Mouse (Mus musculus) layer of hippocampus, postnatal 10 days (tissue): ENCODE results near the gene Dync1i1. TPM values are rescaled to one million over a fixed set of nuclear protein-coding genes. Genes with fewer than 3 reads are reported as not detected.

Source experiments
- DNase-seq, 2 experiments: peaks; one replicate each; pipeline ENCODE4 v3.0.0; 2021; ENCODE audit warnings: low spot score in 2 of 2
- total RNA-seq, 2 experiments: library from RNA; stranded (reverse); gene quantifications; 2 replicates each; pipeline ENCODE4 v1.2.3; 2021

Gene Dync1i1
- total RNA-seq, 2 experiments from 2014 or later: 140 to 152 TPM

DNA sequence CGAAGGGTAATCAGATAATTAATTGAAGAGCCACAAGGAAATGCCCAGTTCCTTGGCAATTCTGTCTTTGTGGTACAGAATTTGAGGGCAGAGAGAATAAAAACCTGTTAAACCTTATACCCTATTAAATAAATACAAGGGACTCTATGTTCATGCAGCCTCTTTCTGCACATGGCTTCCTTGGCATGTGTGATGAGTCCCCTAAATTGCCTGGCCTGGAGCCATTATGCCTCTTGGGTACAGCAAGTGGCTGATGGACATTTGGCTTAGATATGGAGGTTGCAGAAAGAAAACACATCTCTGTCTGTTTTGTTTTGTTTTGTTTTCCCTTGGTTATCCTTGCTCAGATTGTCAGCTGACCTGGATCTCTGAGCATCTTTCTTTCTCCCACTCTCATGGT lies 43.1 kb downstream of the Dync1i1 start:
- DNase-seq: no peak

- DNase-seq: no peak
Measured at GRCm38 (mm10) chr6:5770283-5770682, 44.8 kb downstream of the Dync1i1 start.

- peak; percentile 27 to 41 for DNase-seq
Measured at GRCm38 (mm10) chr6:5775461-5775860, 50.0 kb downstream of the Dync1i1 start.

GRCm38 (mm10) chr6:5781752-5782151 lies 56.3 kb downstream of the Dync1i1 start:
- no peak for DNase-seq

DNA sequence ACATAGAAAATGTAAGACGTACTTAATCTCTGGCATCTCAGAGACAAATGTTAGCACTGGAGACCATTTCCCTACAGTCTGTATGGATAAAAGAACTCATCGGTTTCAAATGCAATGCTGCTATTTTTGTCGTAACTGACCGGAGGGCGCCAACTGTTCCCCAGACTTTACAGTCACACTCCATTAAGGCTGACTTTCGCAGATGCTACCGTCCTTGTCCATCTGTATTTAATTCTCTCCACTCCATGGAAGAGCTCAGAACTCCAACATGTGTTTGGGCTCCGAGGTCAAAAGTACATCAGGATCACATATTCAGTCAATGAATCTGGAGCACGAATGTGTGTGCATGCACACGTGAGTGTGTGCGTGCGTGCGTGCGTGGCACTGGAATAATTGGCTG lies 58.4 kb downstream of the Dync1i1 start:
- DNase-seq: no peak

GRCm38 (mm10) chr6:5790607-5791006 lies 65.2 kb downstream of the Dync1i1 start:
- no peak for DNase-seq

DNA sequence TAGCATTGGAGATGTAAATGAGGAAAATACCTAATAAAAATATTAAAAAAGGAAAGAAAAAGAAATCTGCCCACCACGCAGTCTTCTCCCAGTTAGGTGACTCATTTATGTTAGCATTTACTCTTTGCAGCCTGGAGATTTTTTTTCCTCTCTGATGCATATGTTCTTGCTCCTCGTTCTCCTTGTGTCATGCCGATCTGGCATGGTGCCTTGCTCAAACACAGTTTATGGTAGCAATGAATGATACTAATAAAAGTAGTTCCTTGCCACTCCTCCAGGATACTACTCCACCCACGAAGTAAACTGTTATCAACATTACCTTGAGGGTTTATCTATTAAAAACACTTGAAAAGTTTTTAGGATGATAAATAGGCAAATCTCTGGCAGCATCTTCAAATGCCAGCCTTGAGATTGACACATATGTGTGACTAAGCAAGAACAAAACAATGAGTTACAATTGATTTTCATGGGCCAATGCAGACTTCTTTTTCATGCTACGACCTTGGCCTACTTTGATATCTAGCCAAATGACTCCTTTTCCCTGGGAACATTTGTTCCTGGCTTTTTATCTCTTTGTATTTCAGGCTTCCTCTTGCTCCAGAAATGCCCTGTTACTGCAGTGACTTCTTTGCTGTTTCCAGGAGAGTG lies 68.8 kb downstream of the Dync1i1 start:
- DNase-seq: no peak

DNA sequence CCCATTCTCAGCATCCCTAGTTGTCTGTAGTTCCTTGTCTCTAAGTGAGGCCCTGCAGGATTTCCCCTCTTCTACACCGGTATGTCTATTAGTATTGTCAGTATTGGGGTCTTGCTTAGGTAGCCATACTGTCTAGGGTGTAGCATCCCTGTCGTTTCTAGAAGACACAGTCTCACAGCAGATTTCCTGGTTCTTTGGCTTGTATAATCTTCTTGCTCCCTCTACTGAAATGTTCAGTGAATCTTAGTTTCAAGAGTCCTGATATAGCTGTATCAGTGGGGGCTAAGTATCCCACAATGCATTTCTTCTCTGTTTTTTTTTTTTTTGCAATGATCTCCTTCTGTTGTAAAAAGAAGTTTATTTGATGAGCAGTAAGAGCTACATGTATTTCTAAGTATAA lies 69.9 kb downstream of the Dync1i1 start:
- DNase-seq: no peak

DNA sequence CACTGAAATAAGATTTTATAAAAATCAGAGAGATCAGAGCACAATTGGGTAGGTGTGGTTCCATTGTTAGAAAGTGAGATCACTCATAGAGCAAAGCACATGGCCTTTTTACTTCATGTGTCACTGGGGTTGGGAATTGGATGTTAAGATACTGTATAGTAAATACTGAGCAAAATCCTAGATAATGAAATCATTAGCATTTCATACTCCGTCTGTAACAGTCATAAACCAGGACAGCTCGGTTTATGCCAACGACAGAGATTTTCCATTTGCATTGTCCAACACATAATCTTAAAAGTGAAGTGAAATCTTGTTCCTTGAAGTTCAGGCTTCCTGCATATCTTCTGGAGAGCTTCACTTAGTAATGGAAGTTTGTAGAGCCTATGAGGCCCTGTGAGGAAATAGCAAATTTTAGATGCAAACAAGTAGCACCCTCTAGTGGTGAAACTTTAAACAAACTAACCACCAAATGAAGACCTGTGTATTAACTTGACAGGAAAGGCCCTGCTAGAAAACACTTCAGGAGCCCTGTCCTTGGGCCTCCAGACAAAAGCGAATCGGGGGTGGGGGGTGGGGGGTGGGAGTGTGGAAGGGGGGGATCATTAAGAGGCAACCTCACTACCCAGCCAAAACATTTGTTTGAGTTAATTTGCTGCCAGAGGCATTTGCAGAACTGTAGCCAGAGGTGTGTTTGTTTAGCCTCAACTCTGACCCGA lies 76.8 kb downstream of the Dync1i1 start:
- DNase-seq: no peak

DNA sequence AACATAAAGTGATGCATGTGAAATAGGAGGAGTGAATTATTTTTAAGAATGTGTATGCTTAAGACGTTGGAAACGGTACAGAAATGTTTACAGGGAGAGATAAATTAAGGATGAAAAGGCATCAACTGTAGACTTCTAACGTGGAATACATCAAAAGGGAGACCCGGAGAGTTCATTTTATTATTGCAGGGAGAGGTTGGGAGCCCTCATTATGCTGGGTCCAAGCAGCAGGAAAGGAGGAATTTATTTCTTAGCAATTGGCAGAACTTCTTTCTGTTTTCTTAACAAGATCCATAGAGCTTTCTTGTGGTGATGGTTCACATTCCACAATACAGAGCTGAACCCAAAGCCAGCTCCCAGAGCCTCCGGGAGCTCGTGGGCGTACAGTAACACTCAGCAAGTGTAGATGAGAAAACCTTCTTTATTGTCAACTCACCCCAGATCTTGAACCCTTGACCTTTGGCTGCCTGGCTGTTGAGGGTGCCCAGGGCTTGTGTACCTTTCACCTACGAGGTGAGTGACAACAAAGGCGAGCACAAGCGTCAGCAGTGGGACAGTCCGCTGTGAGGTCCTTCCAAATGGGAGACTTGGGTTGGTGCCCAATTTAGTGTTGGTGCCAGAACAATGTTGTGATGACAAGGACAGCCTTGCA lies 77.5 kb downstream of the Dync1i1 start:
- DNase-seq: peak; percentile 9 to 34

GRCm38 (mm10) chr6:5808008-5808421 lies 82.6 kb downstream of the Dync1i1 start:
- no peak for DNase-seq

DNA sequence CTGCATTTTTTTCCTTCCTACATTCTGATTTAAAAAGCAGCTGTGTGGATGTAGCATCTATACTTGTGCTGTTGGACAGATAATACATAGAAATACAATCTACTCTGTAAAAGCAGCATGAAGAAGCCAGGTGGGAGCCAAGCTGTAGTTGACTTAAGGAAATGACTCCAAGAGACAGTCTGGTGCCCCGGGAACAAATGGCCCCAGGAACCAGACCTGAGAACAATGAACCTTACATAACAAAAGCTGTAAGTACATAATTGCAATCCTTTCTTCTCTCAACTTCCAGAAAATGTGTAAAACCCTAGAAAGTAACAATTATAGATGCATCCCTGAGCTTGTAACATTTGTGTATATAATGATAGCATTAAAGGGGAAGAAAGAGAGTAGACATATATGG lies 86.6 kb downstream of the Dync1i1 start:
- DNase-seq: no peak

DNA sequence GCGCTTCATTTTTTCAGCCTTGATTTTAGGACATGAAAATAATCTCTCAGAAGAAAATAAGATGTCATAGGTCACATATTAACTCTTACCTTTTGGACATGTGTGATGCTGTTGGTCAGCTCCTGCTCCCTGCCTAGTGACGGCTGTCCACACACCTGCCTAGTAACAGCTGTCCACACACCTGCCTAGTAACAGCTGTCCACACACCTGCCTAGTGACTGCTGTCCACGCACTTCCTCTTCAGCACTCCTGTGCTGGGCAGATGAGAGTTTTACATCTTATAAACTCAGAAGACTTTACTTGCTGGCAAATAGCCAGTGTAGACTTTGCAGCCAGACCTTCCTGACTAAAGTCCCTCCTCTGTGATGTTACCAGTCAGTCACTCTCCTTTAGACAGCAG lies 94.2 kb downstream of the Dync1i1 start:
- no peak for DNase-seq

DNA sequence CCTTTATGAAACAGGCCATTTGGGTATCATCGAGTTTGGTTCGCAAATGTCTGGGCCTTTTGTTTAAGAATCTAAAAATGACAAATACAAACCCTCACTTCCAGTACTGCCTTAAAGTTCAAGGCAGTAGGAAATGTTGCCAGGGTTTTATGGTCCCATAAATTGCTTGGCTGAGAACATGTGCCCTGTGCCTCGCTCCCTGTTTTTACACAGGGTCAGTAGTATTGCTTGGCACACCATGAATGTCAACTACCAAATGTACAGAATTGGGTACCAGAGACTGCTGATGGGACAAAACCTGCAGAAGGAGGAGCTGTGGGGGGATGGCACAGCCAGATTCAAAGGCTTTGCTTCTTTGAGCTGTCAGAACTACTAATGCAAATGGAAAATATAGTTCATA lies 100.0 kb downstream of the Dync1i1 start:
- DNase-seq: no peak

- no peak for DNase-seq
Measured at GRCm38 (mm10) chr6:5827064-5827463, 101.6 kb downstream of the Dync1i1 start.

GRCm38 (mm10) chr6:5828409-5828974 lies 103.1 kb downstream of the Dync1i1 start:
- DNase-seq: no peak

- DNase-seq: no peak
Measured at GRCm38 (mm10) chr6:5829148-5829547, 103.7 kb downstream of the Dync1i1 start.

DNA sequence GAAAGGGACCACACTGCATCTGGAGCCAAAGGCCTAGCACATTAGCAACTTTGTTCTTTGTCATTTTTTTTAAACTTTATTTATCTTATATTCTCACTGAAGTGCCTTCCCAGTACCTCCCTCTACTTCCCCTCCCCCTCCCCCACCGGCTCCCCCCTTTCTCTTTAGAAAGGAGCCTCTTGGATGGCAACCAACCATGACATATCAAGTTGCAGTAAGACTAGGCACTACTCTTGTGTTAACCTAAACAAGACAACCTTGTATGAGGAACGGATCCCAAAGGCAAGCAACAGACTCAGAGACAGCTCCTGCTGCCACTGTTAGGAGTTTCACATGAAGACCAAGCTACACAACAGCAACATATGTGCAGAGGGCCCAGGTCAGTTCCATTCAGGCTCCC lies 105.3 kb downstream of the Dync1i1 start:
- no peak for DNase-seq

- no peak for DNase-seq
Measured at GRCm38 (mm10) chr6:5831233-5831632, 105.8 kb downstream of the Dync1i1 start.

- peak in 1 of 2 experiments; percentile 17 for DNase-seq
Measured at GRCm38 (mm10) chr6:5832838-5833237, 107.4 kb downstream of the Dync1i1 start.

GRCm38 (mm10) chr6:5842466-5842865 lies 117.0 kb downstream of the Dync1i1 start:
- DNase-seq: no peak

GRCm38 (mm10) chr6:5846154-5846553 lies 120.7 kb downstream of the Dync1i1 start:
- DNase-seq: no peak
